Mouse (Mus musculus) liver, postnatal 0 days (tissue): ENCODE measurements at regions not wholly inside any gene's neighbourhood (a gene's known extent, or its start where the extent isn't known, plus 50 kb on each side); places are given as distances from the start of the nearest gene placed in this dataset.

Experiments
- CTCF ChIP-seq: sonication (generic); IDR thresholded peaks from 2 replicates; pipeline ENCODE4 v1.5.1; 2016; ENCODE audit warnings: antibody characterized with exemption, low read depth
- EP300 ChIP-seq: IDR thresholded peaks from 2 replicates; pipeline ENCODE4 v1.6.1; 2016; ENCODE audit warnings: antibody characterized with exemption, low read depth, mild to moderate bottlenecking

DNA sequence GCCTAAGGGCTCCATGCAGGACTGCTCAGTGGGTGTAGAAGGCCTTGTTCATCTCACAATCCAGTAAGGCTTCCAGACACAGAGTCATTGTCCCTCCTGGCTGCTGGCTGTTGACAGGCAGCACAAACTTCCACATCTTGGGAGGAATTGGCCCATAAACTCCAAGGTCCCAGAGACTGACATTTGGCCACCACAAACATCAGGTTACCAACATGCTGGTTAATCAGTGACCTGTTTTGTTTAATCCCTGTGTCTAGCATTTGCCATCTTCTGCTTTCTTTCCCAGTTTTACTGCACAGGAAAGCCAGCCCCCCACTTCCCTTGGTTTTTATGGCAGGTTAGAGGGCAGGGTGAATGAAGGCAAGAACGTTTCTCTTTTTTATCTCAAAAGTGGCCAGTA is 80.5 kb downstream of the Gm12689 start:
- TF ChIP-seq EP300 (no peak), CTCF (no peak)
